Mouse (Mus musculus): Measurements from ENCODE around the gene Alg1. TPM values are rescaled to one million over a fixed set of nuclear protein-coding genes. Genes with fewer than 3 reads are reported as not detected.
A peak's percentile ranks its signal among the peaks of the same experiment; 100 is the strongest.

The Alg1 gene
- polyA plus RNA-seq, 1 experiment from 2014 or later, result 29.0 TPM

- H3K27me3 ChIP-seq (ENCODE audit: control insufficient read depth, insufficient read depth, low read length), result no peaks in the 10 kb centered on the region
- ATAC-seq (replicated peaks; ENCODE audit: extremely low read depth, insufficient read depth, low FRiP score), result no peak
- WGBS, result 86% methylated on average over 3 of the region's 3 CpGs
- H3K9ac ChIP-seq (ENCODE audit: low read length), result no peak overlapping the region
- H3K27ac ChIP-seq (ENCODE audit: low read length), result no peak overlapping the region
- no peaks in the 10 kb centered on the region for H3K9me3 ChIP-seq (replicated peaks; ENCODE audit: control insufficient read depth, low read length)
- H3K4me3 ChIP-seq (ENCODE audit: low read length), result no peak overlapping the region
- H3K4me2 ChIP-seq (ENCODE audit: low read depth, low read length), result no peak overlapping the region
- peaks cover 11% of the 10 kb centered on the region; the same call in 1 of the 2 replicates for H3K4me1 ChIP-seq (ENCODE audit: control insufficient read depth, insufficient read depth, low read length)
- peaks cover 19% of the 10 kb centered on the region for H3K36me3 ChIP-seq (ENCODE audit: control insufficient read depth, insufficient read depth)
Observed at GRCm38 (mm10) chr16:5250891-5251290, 17.5 kb downstream of the Alg1 start.

GRCm38 (mm10) chr16:5252260-5252659 is 18.8 kb downstream of the Alg1 start:
- Histone ChIP-seq H3K4me3 (ENCODE audit: low read length) (no peak overlapping the region), H3K9ac (ENCODE audit: low read length) (no peak overlapping the region), H3K4me1 (ENCODE audit: control insufficient read depth, insufficient read depth, low read length) (peaks cover 11% of the 10 kb centered on the region; the same call in 1 of the 2 replicates), H3K27ac (ENCODE audit: low read length) (no peak overlapping the region), H3K9me3 (replicated peaks; ENCODE audit: control insufficient read depth, low read length) (no peaks in the 10 kb centered on the region), H3K4me2 (ENCODE audit: low read depth, low read length) (no peak overlapping the region), H3K36me3 (ENCODE audit: control insufficient read depth, insufficient read depth) (peaks cover 14% of the 10 kb centered on the region), H3K27me3 (ENCODE audit: control insufficient read depth, insufficient read depth, low read length) (no peaks in the 10 kb centered on the region)
- WGBS, result 95% methylated on average over 2 of the region's 2 CpGs
- no peak for ATAC-seq (replicated peaks; ENCODE audit: extremely low read depth, insufficient read depth, low FRiP score)

- H3K9ac ChIP-seq (ENCODE audit: low read length), result peak overlapping the region; percentile 77
- ATAC-seq (replicated peaks; ENCODE audit: extremely low read depth, insufficient read depth, low FRiP score), result peak; percentile 66
- H3K36me3 ChIP-seq (ENCODE audit: control insufficient read depth, insufficient read depth), result peaks cover 6% of the 10 kb centered on the region
- H3K27me3 ChIP-seq (ENCODE audit: control insufficient read depth, insufficient read depth, low read length), result no peaks in the 10 kb centered on the region
- peak overlapping the region; percentile 60 for H3K4me3 ChIP-seq (ENCODE audit: low read length)
- H3K9me3 ChIP-seq (replicated peaks; ENCODE audit: control insufficient read depth, low read length), result no peaks in the 10 kb centered on the region
- H3K4me1 ChIP-seq (ENCODE audit: control insufficient read depth, insufficient read depth, low read length), result peaks cover 11% of the 10 kb centered on the region; the same call in 1 of the 2 replicates
- H3K4me2 ChIP-seq (ENCODE audit: low read depth, low read length), result peak overlapping the region; percentile 81
- WGBS, result 4% methylated on average over 15 of the region's 15 CpGs
- H3K27ac ChIP-seq (ENCODE audit: low read length), result peak overlapping the region; percentile 78
Observed at GRCm38 (mm10) chr16:5254346-5255025, 21.1 kb downstream of the Alg1 start.

GRCm38 (mm10) chr16:5255081-5255740 is 21.8 kb downstream of the Alg1 start:
- Histone ChIP-seq H3K4me2 (ENCODE audit: low read depth, low read length) (peak overlapping the region; percentile 81), H3K9me3 (replicated peaks; ENCODE audit: control insufficient read depth, low read length) (no peaks in the 10 kb centered on the region), H3K36me3 (ENCODE audit: control insufficient read depth, insufficient read depth) (peaks cover 6% of the 10 kb centered on the region), H3K27ac (ENCODE audit: low read length) (peak overlapping the region; percentile 78), H3K27me3 (ENCODE audit: control insufficient read depth, insufficient read depth, low read length) (no peaks in the 10 kb centered on the region), H3K4me3 (ENCODE audit: low read length) (peak overlapping the region; percentile 60), H3K4me1 (ENCODE audit: control insufficient read depth, insufficient read depth, low read length) (peaks cover 11% of the 10 kb centered on the region; the same call in 1 of the 2 replicates), H3K9ac (ENCODE audit: low read length) (peak overlapping the region; percentile 77)
- WGBS, result 1% methylated on average over 27 of the region's 27 CpGs
- no peak for ATAC-seq (replicated peaks; ENCODE audit: extremely low read depth, insufficient read depth, low FRiP score)

DNA sequence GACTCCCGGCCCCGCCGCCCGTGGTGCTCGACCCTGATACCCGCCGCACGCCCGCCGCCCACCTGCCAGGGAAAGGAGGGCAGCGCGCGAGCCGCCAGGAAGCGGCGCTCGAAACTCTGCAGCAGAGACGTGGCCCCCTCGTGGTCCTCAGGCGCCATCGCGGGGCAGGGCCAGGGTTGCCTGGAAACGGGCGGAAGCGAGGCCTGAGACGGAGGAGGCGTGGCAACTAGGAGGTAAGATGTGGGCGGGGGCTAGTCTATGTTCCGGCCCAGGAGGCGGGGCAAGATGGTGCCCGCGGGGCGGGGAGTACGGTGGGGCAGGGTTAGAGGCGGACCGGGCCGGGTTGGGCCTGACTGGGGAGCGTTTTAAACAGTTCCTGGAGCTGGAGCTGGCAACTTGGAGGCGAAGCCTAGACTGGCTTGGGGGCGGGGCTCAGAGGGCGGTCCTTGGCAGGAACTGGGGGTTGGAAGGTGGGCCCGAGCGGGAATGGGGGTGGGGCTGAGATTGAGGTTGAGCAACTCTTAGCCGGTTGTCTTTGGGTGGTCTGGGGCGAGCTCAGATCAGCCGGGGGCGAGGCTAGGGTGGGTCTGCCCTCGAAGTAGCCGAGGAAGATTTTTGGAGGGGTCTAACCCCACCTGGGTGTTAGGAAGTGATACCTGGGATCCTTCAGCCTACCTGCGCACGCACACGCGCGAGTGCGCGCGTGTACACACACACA is 22.5 kb downstream of the Alg1 start, which contains the start of gene Eef2kmt:
TSS of gene Eef2kmt (minus strand) at position 205 of the 718 bp plus-strand sequence.
- peak; percentile 96 for ATAC-seq (replicated peaks; ENCODE audit: extremely low read depth, insufficient read depth, low FRiP score)
- WGBS, result 2% methylated on average over 57 of the region's 57 CpGs
- Histone ChIP-seq H3K9me3 (replicated peaks; ENCODE audit: control insufficient read depth, low read length) (no peaks in the 10 kb centered on the region), H3K27me3 (ENCODE audit: control insufficient read depth, insufficient read depth, low read length) (no peaks in the 10 kb centered on the region), H3K4me1 (ENCODE audit: control insufficient read depth, insufficient read depth, low read length) (peaks cover 11% of the 10 kb centered on the region; the same call in 1 of the 2 replicates), H3K36me3 (ENCODE audit: control insufficient read depth, insufficient read depth) (peaks cover 6% of the 10 kb centered on the region), H3K27ac (ENCODE audit: low read length) (peak within 1 kb of the TSS; percentile 78), H3K9ac (ENCODE audit: low read length) (peak within 1 kb of the TSS; percentile 77), H3K4me3 (ENCODE audit: low read length) (peak within 1 kb of the TSS; percentile 60), H3K4me2 (ENCODE audit: low read depth, low read length) (peak within 1 kb of the TSS; percentile 81)

- Histone ChIP-seq H3K4me1 (ENCODE audit: control insufficient read depth, insufficient read depth, low read length) (no peaks in the 10 kb centered on the region), H3K4me3 (ENCODE audit: low read length) (no peak overlapping the region), H3K9me3 (replicated peaks; ENCODE audit: control insufficient read depth, low read length) (peaks cover 3% of the 10 kb centered on the region; the same call in 1 of the 2 replicates), H3K27ac (ENCODE audit: low read length) (no peak overlapping the region), H3K27me3 (ENCODE audit: control insufficient read depth, insufficient read depth, low read length) (no peaks in the 10 kb centered on the region), H3K9ac (ENCODE audit: low read length) (no peak overlapping the region), H3K4me2 (ENCODE audit: low read depth, low read length) (no peak overlapping the region), H3K36me3 (ENCODE audit: control insufficient read depth, insufficient read depth) (no peaks in the 10 kb centered on the region)
- no peak for ATAC-seq (replicated peaks; ENCODE audit: extremely low read depth, insufficient read depth, low FRiP score)
- 64% methylated on average over 8 of the region's 8 CpGs for whole genome bisulfite sequencing
Observed at GRCm38 (mm10) chr16:5263156-5263555, 29.7 kb downstream of the Alg1 start.

GRCm38 (mm10) chr16:5263926-5264325 is 30.5 kb downstream of the Alg1 start:
- no peaks in the 10 kb centered on the region for H3K36me3 ChIP-seq (ENCODE audit: control insufficient read depth, insufficient read depth)
- H3K4me2 ChIP-seq (ENCODE audit: low read depth, low read length), result no peak overlapping the region
- WGBS, result 84% methylated on average over 7 of the region's 7 CpGs
- H3K27ac ChIP-seq (ENCODE audit: low read length), result no peak overlapping the region
- no peak overlapping the region for H3K9ac ChIP-seq (ENCODE audit: low read length)
- H3K9me3 ChIP-seq (replicated peaks; ENCODE audit: control insufficient read depth, low read length), result peaks cover 3% of the 10 kb centered on the region; the same call in 1 of the 2 replicates
- ATAC-seq (replicated peaks; ENCODE audit: extremely low read depth, insufficient read depth, low FRiP score), result no peak
- H3K4me1 ChIP-seq (ENCODE audit: control insufficient read depth, insufficient read depth, low read length), result no peaks in the 10 kb centered on the region
- no peaks in the 10 kb centered on the region for H3K27me3 ChIP-seq (ENCODE audit: control insufficient read depth, insufficient read depth, low read length)
- no peak overlapping the region for H3K4me3 ChIP-seq (ENCODE audit: low read length)

DNA sequence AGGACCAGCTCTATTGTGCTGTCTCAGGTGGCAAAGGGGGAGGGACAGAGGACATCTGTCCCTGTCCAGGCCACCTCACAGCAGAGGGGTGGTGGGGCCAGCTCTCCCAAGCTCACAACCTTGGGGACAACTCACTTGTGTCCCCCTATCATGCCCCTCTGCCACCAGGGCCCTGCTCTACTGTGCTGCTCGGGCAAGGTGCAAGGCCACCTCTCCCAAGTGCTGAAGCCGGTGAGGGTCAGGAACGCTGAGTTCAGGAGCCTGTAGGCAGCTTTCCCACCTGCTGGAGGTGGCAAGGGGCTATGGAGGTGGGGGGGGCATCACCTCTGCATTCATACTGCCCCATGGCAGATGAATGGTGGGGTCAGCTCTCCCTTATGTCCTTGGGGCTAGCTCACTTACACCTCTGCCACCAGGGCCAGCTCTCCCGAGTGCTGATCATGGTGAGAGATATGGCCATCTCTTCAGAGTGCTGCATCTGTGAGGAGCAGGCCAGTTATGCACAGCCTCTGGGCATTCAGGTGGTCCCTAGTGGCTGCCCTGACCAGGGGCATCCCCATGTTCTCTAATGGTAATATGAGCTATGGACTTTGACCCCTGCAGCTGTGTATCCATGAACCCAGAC is 38.1 kb downstream of the Alg1 start:
- Histone ChIP-seq H3K4me3 (ENCODE audit: low read length) (no peak overlapping the region), H3K9ac (ENCODE audit: low read length) (no peak overlapping the region), H3K4me1 (ENCODE audit: control insufficient read depth, insufficient read depth, low read length) (no peaks in the 10 kb centered on the region), H3K36me3 (ENCODE audit: control insufficient read depth, insufficient read depth) (no peaks in the 10 kb centered on the region), H3K9me3 (replicated peaks; ENCODE audit: control insufficient read depth, low read length) (no peaks in the 10 kb centered on the region), H3K27me3 (ENCODE audit: control insufficient read depth, insufficient read depth, low read length) (no peaks in the 10 kb centered on the region), H3K4me2 (ENCODE audit: low read depth, low read length) (no peak overlapping the region), H3K27ac (ENCODE audit: low read length) (no peak overlapping the region)
- no peak for ATAC-seq (replicated peaks; ENCODE audit: extremely low read depth, insufficient read depth, low FRiP score)
- WGBS, result 76% methylated on average over 4 of the region's 4 CpGs
